ENCODE assay signal across 8 mouse cellular contexts in the genomic region with DNA sequence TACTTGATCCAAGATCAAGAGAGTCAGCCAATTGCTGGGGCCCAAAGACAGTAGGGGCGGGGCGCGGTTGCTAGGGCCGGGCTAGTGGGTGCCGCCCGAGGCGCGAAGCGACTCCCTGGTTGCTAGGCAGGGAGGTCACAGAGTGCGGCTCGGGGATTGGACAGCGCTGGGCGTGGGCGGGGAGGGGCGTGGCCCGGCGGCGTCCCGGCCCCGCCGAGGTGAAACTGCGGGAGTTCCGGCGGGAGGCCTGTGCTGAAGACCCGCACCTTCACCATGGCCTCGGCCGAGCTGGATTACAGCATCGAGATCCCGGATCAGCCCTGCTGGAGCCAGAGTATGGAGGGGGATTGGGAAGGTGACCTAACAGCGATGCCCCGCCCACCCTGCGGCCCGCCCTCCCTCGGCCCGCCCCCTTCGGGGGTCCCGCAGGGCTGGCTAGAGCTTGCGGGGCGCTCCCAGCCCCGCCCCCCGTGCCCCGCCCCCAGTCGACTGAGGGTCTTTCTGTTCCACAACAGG. TPM values are rescaled to one million over a fixed set of nuclear protein-coding genes. Genes with fewer than 3 reads are reported as not detected.
A peak's percentile ranks its signal among the peaks of the same experiment; 100 is the strongest.
DNase-seq lines count a peak whose midpoint lies in the region; ATAC-seq and TF ChIP-seq lines count a peak whose summit lies in the region.

Gene Tmem53 (plus strand): TSS at position 151 of the 516 bp plus-strand sequence.
Gene Armh1 (minus strand): TSS at position 325 of the 516 bp plus-strand sequence.

- peak within 1 kb of the TSS; percentile 64 for H3K27ac ChIP-seq in heart, embryonic 12.5 days (ENCODE audit: poor library complexity, severe bottlenecking)
- peak within 1 kb of the TSS; percentile 92 for H3K27ac ChIP-seq in kidney, postnatal 0 days
- peak within 1 kb of the TSS; percentile 64; the same call in 1 of the 2 replicates for H3K27ac ChIP-seq in liver, embryonic 13.5 days
- H3K27ac ChIP-seq in stomach, embryonic 15.5 days, result peak within 1 kb of the TSS; percentile 90

- peak within 1 kb of the TSS; percentile 77 for H3K9ac ChIP-seq in heart, embryonic 12.5 days
- H3K9ac ChIP-seq in kidney, postnatal 0 days (ENCODE audit: low read depth, low read length), result peak within 1 kb of the TSS; percentile 78
- peak within 1 kb of the TSS; percentile 76 for H3K9ac ChIP-seq in liver, embryonic 13.5 days
- peak within 1 kb of the TSS; percentile 63 for H3K9ac ChIP-seq in stomach, embryonic 15.5 days

- DNase-seq in brain, embryonic 18.5 days (ENCODE audit: low read depth, low spot score), result peak; percentile 64
- DNase-seq in kidney, postnatal 0 days (ENCODE audit: low spot score), result peak; percentile 97
- peak; percentile 94 for DNase-seq in liver, embryonic 13.5 days
- peak; percentile 97 for DNase-seq in neural tube, embryonic 10.5 days (ENCODE audit: extremely low spot score, low spot score)

- TF ChIP-seq CTCF in kidney, postnatal 0 days (IDR thresholded peaks at IDR 0.05; ENCODE audit: low read depth), result no peak

- H3K27me3 ChIP-seq in erythroblast, embryonic 14.5 days (ENCODE audit: control insufficient read depth), result peaks cover 17% of the 10 kb centered on the region
- H3K27me3 ChIP-seq in heart, embryonic 12.5 days (replicated peaks), result no peaks in the 10 kb centered on the region
- no peaks in the 10 kb centered on the region for H3K27me3 ChIP-seq in kidney, postnatal 0 days (ENCODE audit: insufficient read depth, low read length)
- H3K27me3 ChIP-seq in liver, embryonic 13.5 days, result 0 out of 2 replicates have a peak, but pooled peaks cover 3% of the 10 kb centered on the region
- H3K27me3 ChIP-seq in stomach, embryonic 15.5 days (replicated peaks), result no peaks in the 10 kb centered on the region

- under 1% methylated on average over 40 of the region's 43 CpGs for WGBS in heart, embryonic 12.5 days
- under 1% methylated on average over 36 of the region's 43 CpGs for WGBS in kidney, postnatal 0 days
- under 1% methylated on average over 41 of the region's 43 CpGs for WGBS in liver, embryonic 13.5 days (ENCODE audit: insufficient replicate concordance)
- 0% methylated on average over 43 of the region's 43 CpGs for WGBS in stomach, embryonic 15.5 days

- peak within 1 kb of the TSS; percentile 72 for H3K4me2 ChIP-seq in heart, embryonic 12.5 days
- peak within 1 kb of the TSS; percentile 78 for H3K4me2 ChIP-seq in kidney, postnatal 0 days (ENCODE audit: low read length)
- H3K4me2 ChIP-seq in liver, embryonic 13.5 days, result peak within 1 kb of the TSS; percentile 92
- H3K4me2 ChIP-seq in stomach, embryonic 15.5 days, result peak within 1 kb of the TSS; percentile 75

- ATAC-seq in CD4-positive, CD25-positive, alpha-beta regulatory T cell, adult 4 months, result peak; percentile 99
- peak; percentile 100 for ATAC-seq in heart, embryonic 12.5 days (ENCODE audit: insufficient number of reproducible peaks, low FRiP score)
- ATAC-seq in kidney, postnatal 0 days (replicated peaks; ENCODE audit: low FRiP score, low read depth), result peak; percentile 98
- ATAC-seq in liver, embryonic 13.5 days (ENCODE audit: low read depth), result peak; percentile 100
- ATAC-seq in stomach, embryonic 15.5 days (ENCODE audit: insufficient read depth, low FRiP score, low read depth), result peak; percentile 99

- H3K36me3 ChIP-seq in erythroblast, embryonic 14.5 days (ENCODE audit: control insufficient read depth), result no peaks in the 10 kb centered on the region
- H3K36me3 ChIP-seq in heart, embryonic 12.5 days, result no peaks in the 10 kb centered on the region
- H3K36me3 ChIP-seq in kidney, postnatal 0 days (ENCODE audit: insufficient read depth, low read length), result no peaks in the 10 kb centered on the region
- no peaks in the 10 kb centered on the region for H3K36me3 ChIP-seq in liver, embryonic 13.5 days
- H3K36me3 ChIP-seq in stomach, embryonic 15.5 days, result no peaks in the 10 kb centered on the region

- no peaks in the 10 kb centered on the region for H3K9me3 ChIP-seq in erythroblast, embryonic 14.5 days (ENCODE audit: control insufficient read depth, low read length)
- H3K9me3 ChIP-seq in heart, embryonic 12.5 days (replicated peaks), result no peaks in the 10 kb centered on the region
- H3K9me3 ChIP-seq in kidney, postnatal 0 days (replicated peaks; ENCODE audit: low read length), result no peaks in the 10 kb centered on the region
- H3K9me3 ChIP-seq in liver, embryonic 13.5 days (replicated peaks), result no peaks in the 10 kb centered on the region
- no peaks in the 10 kb centered on the region for H3K9me3 ChIP-seq in stomach, embryonic 15.5 days

- H3K4me1 ChIP-seq in erythroblast, embryonic 14.5 days (ENCODE audit: control insufficient read depth), result peaks cover 22% of the 10 kb centered on the region
- H3K4me1 ChIP-seq in heart, embryonic 12.5 days (replicated peaks), result peaks cover 35% of the 10 kb centered on the region
- 0 out of 2 replicates have a peak, but pooled peaks cover 7% of the 10 kb centered on the region for H3K4me1 ChIP-seq in kidney, postnatal 0 days (replicated peaks; ENCODE audit: insufficient read depth, low read length)
- peaks cover 33% of the 10 kb centered on the region for H3K4me1 ChIP-seq in liver, embryonic 13.5 days (replicated peaks)
- H3K4me1 ChIP-seq in stomach, embryonic 15.5 days, result peaks cover 22% of the 10 kb centered on the region

- peak within 1 kb of the TSS; percentile 81 for H3K4me3 ChIP-seq in erythroblast, embryonic 14.5 days (replicated peaks)
- peak within 1 kb of the TSS; percentile 71 for H3K4me3 ChIP-seq in heart, embryonic 12.5 days
- peak within 1 kb of the TSS; percentile 65 for H3K4me3 ChIP-seq in kidney, postnatal 0 days (replicated peaks; ENCODE audit: low read depth, low read length)
- H3K4me3 ChIP-seq in liver, embryonic 13.5 days (replicated peaks), result peak within 1 kb of the TSS; percentile 73
- peak within 1 kb of the TSS; percentile 77 for H3K4me3 ChIP-seq in stomach, embryonic 15.5 days (replicated peaks)

RNA-seq across cellular contexts. Expression of gene Tmem53, which starts in this region (rescaled TPM):
- under 1 TPM; 0.55 to 0.75 TPM for polyA plus RNA-seq in CD4-positive, CD25-positive, alpha-beta regulatory T cell, adult 4 months (2017; shearing (Covaris generic))
- 0.06 TPM in 2 replicates for polyA plus RNA-seq in erythroblast, embryonic 14.5 days (2012)
- polyA plus RNA-seq in heart, embryonic 12.5 days (2016; fragmentation: Nextera tagmentation; extraction: Ambion mirVana), result 18.2 and 19.6 TPM in 2 replicates
- 34.4 and 40.5 TPM in 2 replicates for polyA plus RNA-seq in kidney, postnatal 0 days (2015; fragmentation: Nextera tagmentation; extraction: Ambion mirVana)
- 3.5 and 3.6 TPM in 2 replicates for polyA plus RNA-seq in liver, embryonic 13.5 days (2015; fragmentation: Nextera tagmentation; extraction: Ambion mirVana)
- 13.2 and 13.5 TPM in 2 replicates for polyA plus RNA-seq in stomach, embryonic 15.5 days (2015; fragmentation: Nextera tagmentation; extraction: Ambion mirVana)

RNA-seq across cellular contexts. Expression of gene Armh1, which starts in this region (rescaled TPM):
- polyA plus RNA-seq in CD4-positive, CD25-positive, alpha-beta regulatory T cell, adult 4 months (2017; shearing (Covaris generic)), result not detected
- not detected in 2 replicates for polyA plus RNA-seq in erythroblast, embryonic 14.5 days (2012)
- polyA plus RNA-seq in heart, embryonic 12.5 days (2016; fragmentation: Nextera tagmentation; extraction: Ambion mirVana), result 0.37 and 0.70 TPM in 2 replicates
- 0.18 and 0.59 TPM in 2 replicates for polyA plus RNA-seq in kidney, postnatal 0 days (2015; fragmentation: Nextera tagmentation; extraction: Ambion mirVana)
- polyA plus RNA-seq in liver, embryonic 13.5 days (2015; fragmentation: Nextera tagmentation; extraction: Ambion mirVana), result not detected in 2 replicates
- 0.32 and 0.46 TPM in 2 replicates for polyA plus RNA-seq in stomach, embryonic 15.5 days (2015; fragmentation: Nextera tagmentation; extraction: Ambion mirVana)

Comparison
In these comparisons a context has a peak if more than half of its experiments do, and no peak if none do; other contexts are left out.
1. Peak in every context shown above with its lines: DNase-seq, ATAC-seq, H3K4me3 ChIP-seq and H3K27ac ChIP-seq.
2. Peak in ATAC-seq in CD4-positive, CD25-positive, alpha-beta regulatory T cell, adult 4 months; RNA of the genes that start here not detected or under 1 TPM.